Mouse (Mus musculus) 3134 (cell line): Measurements from ENCODE around the gene Plxna1.
A peak's percentile ranks its signal among the peaks of the same experiment; 100 is the strongest.

Experiments
- DNase-seq: peaks from one replicate; pipeline ENCODE4 v3.0.0-alpha.2; 2011; ENCODE audit warnings: low spot score; ENCODE audit not compliant: insufficient read length; ENCODE audit errors: extremely low read depth

Plxna1 gene

GRCm38 (mm10) chr6:89361418-89362280, 771 bp downstream of the Plxna1 start:
- DNase-seq: peak; percentile 55

GRCm38 (mm10) chr6:89360709-89361417, 1.6 kb downstream of the Plxna1 start:
- peak; percentile 41 for DNase-seq

- DNase-seq: no peak
Measured at GRCm38 (mm10) chr6:89359771-89360708, 2.4 kb downstream of the Plxna1 start.

GRCm38 (mm10) chr6:89359192-89359591, 3.2 kb downstream of the Plxna1 start:
- DNase-seq: no peak

GRCm38 (mm10) chr6:89355661-89356060, 6.8 kb downstream of the Plxna1 start:
- DNase-seq: no peak

GRCm38 (mm10) chr6:89354726-89355125, 7.7 kb downstream of the Plxna1 start:
- DNase-seq: peak; percentile 89

- DNase-seq: no peak
Measured at GRCm38 (mm10) chr6:89354076-89354475, 8.3 kb downstream of the Plxna1 start.

GRCm38 (mm10) chr6:89353101-89353500, 9.3 kb downstream of the Plxna1 start:
- no peak for DNase-seq

GRCm38 (mm10) chr6:89351441-89352137, 10.8 kb downstream of the Plxna1 start:
- peak; percentile 49 for DNase-seq

- no peak for DNase-seq
Measured at GRCm38 (mm10) chr6:89350520-89350919, 11.9 kb downstream of the Plxna1 start.

- peak; percentile 75 for DNase-seq
Measured at GRCm38 (mm10) chr6:89350037-89350515, 12.3 kb downstream of the Plxna1 start.

GRCm38 (mm10) chr6:89348363-89348762, 14.1 kb downstream of the Plxna1 start:
- DNase-seq: peak; percentile 80

GRCm38 (mm10) chr6:89347792-89348191, 14.6 kb downstream of the Plxna1 start:
- peak; percentile 37 for DNase-seq

GRCm38 (mm10) chr6:89345855-89346254, 16.6 kb downstream of the Plxna1 start:
- no peak for DNase-seq

- DNase-seq: no peak
Measured at GRCm38 (mm10) chr6:89345486-89345785, 17.0 kb downstream of the Plxna1 start.

GRCm38 (mm10) chr6:89344613-89345485, 17.6 kb downstream of the Plxna1 start:
- DNase-seq: peak; percentile 91

- DNase-seq: no peak
Measured at GRCm38 (mm10) chr6:89341981-89342380, 20.4 kb downstream of the Plxna1 start.

- no peak for DNase-seq
Measured at GRCm38 (mm10) chr6:89339447-89339846, 23.0 kb downstream of the Plxna1 start.

GRCm38 (mm10) chr6:89338733-89339132, 23.7 kb downstream of the Plxna1 start:
- DNase-seq: no peak
